Mouse (Mus musculus) small intestine, adult 10 weeks (tissue): ENCODE measurements around the gene Gm20695. TPM values are rescaled to one million over a fixed set of nuclear protein-coding genes. Genes with fewer than 3 reads are reported as not detected.

Source experiments
- polyA plus RNA-seq: library from polyadenylated mRNA; stranded (reverse); fragments of 350-450 nt; fragmentation: Illumina TruSeq; extraction: RNeasy Lipid Tissue Mini Kit (QIAGEN cat#74804); gene quantifications from one replicate; pipeline ENCODE4 v1.2.3, GENCODE M21; 2014; ENCODE audit warnings: low replicate concordance

Gene Gm20695
- 1.3 TPM for polyA plus RNA-seq

DNA sequence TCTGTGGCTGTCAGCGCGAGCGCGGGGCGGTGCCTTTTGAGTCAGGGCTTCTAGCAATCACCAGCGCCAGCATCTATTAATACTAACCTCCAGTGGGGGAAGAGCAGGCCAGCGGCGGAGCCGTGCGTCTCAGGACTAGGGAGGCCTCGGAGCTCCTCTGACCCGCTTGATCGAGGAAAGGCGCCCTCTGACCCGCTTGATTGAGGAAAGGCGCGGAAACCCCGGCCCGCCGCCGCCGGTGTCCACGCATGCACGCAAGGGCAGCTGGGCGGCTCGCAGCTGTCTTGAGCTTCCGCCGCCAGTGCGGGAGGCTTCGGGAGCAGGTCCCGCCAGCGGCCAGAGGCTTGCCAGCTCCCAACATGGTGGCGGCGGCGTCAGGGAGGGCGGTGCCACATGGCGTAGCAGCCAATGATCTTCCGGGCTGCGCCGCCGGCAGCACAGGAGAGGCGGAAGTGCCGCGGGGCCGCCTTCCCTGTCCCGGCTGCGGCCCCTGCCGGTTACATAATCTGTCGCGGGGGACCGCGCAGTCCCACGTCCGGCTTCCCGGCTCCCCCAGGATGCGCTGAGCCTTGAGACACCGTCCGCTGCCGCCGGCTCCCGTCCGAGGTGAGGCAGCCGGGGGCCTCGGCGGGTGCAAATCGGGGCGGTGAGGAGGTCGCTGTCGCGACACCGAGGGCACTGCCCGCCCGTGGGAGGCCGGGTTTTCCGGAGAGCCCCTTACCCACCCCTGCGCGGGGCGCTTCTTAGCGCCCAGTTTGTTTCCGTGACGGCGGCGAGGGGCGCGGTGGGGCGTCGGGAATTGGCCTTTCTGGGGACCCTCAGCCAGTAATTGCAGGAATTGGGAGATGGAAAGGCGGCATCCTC lies at the start of gene Gm20695, which contains the start of gene Zfp597:
TSS of gene Gm20695 (plus strand) at position 448 of the 864 bp plus-strand sequence.
TSS of gene Zfp597 (minus strand) at position 361 of the 864 bp plus-strand sequence.

DNA sequence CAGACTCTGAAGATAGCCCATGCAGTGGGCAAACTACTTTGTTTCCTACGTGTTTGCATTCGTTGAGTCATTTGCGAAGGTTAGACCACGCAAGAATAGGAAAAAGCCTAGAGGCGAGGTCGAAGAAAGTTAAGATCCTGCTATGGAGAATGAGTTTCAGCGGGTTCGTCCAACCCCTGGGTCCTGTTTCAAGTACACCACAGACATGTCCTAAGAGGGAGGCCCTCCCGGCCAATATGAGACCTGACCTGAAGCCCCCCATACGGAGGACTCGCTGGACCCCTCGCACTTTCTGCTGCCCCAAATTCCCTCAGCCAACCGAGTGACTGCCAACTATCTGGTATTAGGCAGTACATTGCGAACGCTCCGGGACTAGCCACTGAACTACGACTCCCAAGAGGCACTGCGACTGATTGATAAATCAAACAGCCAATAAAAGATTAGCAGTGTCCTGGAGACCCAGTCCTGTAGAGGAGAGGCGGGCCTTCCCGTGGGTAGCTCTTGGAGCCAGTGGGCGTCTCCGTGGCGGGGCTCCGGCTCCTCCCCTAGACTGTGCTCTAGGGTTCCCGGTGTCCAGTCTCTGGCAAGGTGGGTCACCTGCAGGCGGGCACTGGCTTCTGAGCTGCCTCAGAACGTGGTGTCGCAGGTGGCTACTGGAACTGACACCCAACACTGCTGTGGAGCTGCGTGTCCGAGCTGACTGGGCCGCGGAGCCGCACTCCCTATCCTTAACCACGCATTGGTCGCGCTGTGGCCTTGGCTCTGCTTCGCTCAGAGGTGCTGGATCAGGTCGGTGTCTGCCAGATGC lies 37.5 kb upstream of the Gm20695 start, which contains the start of gene Zfp174:
TSS of gene Zfp174 (plus strand) at position 558 of the 808 bp plus-strand sequence.

DNA sequence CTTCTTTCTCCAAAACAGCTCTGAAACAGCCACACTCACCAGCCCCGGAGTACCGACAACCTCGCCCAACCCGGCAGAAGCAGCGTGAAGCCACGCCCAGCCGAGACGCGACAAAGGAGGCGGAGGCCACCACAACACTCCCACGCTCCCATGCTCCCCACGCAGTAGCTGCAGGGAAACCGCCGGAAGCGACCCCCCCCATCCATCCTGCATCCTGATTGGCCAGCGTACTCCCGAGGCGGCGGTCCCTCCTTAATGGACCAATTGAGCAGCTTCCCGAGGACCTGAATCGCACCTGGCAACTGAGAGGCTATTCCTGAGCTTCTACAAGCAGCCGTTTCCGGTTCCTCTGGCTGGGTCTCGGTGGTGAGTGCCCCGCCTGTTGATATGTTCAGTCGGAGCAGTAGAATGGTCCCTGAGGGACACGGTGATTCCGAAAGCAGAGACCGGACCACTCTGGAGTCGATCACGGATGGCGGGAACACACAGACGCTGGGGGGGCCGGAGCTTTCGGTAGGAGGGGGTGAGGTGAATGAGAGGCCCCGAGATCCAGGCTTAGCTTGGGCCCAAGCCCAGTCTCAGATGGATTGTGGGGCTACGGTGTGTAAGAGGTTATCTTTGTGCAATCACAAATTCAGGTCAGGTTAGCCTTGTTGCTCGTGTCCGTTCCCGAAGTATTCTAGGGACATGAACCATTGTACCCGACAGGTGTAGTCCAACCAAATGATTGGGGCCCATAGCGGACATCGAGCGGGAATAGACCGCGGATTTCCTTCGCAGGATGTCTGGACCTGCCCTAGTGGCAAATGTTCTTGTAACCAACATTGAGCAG lies 12.0 kb upstream of the Gm20695 start, which contains the start of gene Naa60:
TSS of gene Naa60 (plus strand) at position 160 of the 832 bp plus-strand sequence.

DNA sequence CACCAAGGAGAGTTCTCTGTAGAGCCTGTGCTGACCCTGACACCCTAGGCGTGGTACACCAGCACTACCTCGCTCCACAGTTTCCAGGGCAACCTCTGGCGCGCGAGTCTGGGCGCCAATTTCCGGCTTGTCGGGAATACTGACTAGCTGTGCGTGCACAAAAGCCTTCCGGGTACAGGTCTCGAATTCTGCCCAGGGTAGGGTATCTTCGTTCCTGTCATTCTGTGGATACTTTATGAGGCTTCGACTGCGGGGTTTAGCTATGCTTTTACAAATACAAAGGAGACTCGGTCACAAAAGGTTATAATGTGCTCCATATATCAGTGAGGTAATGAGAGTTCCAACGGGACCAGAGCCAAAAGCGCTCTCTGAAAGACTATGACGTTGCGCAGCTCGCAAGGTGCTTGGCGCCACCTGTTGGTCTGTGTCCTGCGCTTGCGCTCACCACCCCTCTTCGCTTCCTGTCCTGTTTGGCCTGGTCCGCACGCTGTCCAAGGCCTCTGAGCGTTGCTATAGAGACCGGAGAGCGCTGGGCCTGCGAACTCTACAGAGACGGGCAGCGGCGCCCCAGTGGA lies 24.2 kb downstream of the Gm20695 start, which contains the start of the genes 1700037C18Rik and Cluap1:
TSS of gene 1700037C18Rik (minus strand) at position 153 of the 575 bp plus-strand sequence.
TSS of gene Cluap1 (plus strand) at position 265 of the 575 bp plus-strand sequence.

Other genes with a start within 250 kb of the Gm20695 start
- gene Mefv, start 166.6 kb upstream of the Gm20695 start, polyA plus RNA-seq: 1.3 TPM
- 39.3 TPM for gene Zfp263, start 140.6 kb upstream of the Gm20695 start, polyA plus RNA-seq
- not detected for gene Olfr15, start 53.8 kb upstream of the Gm20695 start, polyA plus RNA-seq
- gene Zfp174, start 37.4 kb upstream of the Gm20695 start, polyA plus RNA-seq: 1.5 TPM
- gene Naa60, start 12.3 kb upstream of the Gm20695 start, polyA plus RNA-seq: 150 TPM
- gene Zfp597, start 87 bp upstream of the Gm20695 start, polyA plus RNA-seq: 14.5 TPM
- gene 1700037C18Rik, start 24.0 kb downstream of the Gm20695 start, polyA plus RNA-seq: not detected
- gene Cluap1, start 24.2 kb downstream of the Gm20695 start, polyA plus RNA-seq: 10.1 TPM
- 2.1 TPM for gene Nlrc3, start 92.0 kb downstream of the Gm20695 start, polyA plus RNA-seq
- gene Slx4, start 119.1 kb downstream of the Gm20695 start, polyA plus RNA-seq: 16.0 TPM
- gene Dnase1, start 152.3 kb downstream of the Gm20695 start, polyA plus RNA-seq: 226 TPM
- 23.0 TPM for gene Trap1, start 193.2 kb downstream of the Gm20695 start, polyA plus RNA-seq